Mouse (Mus musculus): Measurements from ENCODE around the gene Bcas1.

Gene Bcas1

DNA sequence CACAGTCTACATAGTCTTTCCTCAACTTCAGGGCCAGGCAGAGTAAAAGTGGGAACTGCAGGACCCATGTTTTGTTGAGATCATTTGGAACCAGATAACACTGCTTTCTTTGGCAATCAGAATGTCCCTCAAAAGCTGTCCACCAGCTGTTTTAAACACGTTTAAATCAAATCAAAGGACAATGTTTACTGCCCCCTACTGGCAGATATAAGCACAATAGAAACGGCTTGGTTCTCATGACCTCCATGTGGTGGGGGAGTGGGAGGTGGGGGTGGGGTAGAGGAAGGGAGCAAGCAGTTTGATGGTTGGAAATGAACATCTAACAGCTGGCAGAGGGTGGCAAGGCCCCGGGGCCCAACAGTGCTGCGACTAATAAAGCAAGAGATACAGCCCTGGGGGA is 5.7 kb downstream of the Bcas1 start:
- DNase-seq (ENCODE audit: low read depth in 2 of 2, low spot score in 2 of 2) = no peak

DNA sequence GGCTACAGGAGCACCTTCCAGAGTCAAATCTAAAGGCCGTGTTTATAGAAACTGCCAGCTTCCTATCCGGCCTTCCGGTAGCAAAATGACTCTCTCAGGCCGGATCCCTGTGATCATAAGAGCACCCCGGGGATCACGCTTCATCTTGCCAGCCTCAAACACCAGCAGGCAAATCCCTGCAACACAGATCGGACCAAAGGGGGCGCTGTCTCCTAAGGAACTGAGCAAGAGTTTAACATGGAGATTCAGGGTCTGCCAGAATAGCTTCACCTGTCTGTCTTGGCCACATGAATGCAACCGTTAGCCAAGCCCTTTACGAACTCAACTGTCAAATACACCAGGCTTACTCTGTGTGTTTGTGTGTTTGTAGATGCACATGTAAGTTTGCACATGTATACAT is 8.9 kb downstream of the Bcas1 start:
- DNase-seq (ENCODE audit: low read depth in 2 of 2, low spot score in 2 of 2) = no peak

DNA sequence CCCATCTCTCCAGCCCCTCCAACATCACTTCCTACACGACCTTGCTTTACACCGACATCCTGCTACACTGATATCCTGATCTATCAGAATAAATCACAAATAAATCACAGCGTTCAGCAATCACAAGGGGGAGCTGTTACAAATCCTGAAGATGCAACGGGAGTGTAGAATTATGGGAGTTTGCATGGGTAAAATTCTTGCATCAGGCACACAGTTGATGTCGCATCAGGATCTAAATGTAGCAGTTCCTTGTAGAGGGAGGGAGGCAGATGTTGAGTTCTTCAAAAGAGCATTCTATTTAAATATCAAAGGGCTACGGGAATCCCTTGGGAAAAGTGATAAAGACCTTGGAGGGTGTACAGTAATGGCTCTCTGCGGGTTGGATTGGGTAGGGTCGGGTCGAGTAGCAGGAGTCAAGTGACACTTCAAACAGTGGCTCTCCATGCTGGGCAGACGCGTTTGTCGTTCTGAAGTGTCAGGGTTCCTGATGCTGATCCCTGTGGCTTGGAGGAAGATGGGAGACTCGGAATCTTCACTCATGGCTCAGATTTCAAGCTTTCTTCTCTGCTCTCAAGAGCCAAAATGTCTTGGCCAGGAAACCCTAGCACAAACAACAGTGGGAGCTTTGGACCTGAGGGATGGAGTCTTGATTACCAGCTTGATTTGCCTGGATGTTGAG is 16.0 kb downstream of the Bcas1 start:
- DNase-seq (ENCODE audit: low read depth in 2 of 2, low spot score in 2 of 2) = no peak

DNA sequence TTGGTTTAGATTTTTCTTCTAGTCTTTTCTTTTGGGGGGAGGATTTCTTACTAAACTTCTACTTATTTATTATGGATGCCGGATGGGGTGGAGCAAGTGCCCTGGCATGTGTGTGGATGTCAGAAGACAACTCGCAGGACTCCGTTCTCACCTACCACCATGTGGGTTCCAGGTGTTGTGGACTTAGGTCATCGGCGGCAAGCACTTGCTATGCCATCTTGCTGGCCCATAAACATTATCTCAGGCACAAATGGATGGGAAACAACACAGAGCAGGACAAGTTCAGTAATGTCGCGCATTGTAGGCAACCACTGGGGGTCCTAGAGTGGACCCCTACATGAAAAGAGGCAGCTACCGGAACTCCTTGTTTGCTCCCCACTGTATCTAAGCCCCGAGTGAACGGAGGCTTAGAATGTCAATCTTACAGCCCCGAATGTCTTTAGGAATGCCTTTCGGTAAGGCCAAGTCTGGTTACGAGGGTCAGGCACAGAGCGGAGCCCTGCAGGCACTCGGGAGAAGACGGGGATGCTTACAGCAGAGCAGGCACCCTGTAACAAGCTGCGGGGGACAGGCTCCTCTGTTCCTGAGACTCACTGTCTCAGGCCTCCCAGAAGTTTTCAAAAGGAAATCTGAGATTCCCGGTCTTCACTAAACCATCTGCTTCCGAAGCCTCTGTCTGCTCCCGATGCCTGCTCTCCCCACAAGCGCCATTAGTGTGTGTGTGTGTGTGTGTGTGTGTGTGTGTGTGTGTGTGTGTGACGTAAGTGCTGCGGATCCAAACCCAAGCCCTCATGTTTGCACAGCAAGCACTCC is 16.8 kb downstream of the Bcas1 start:
- DNase-seq (ENCODE audit: low read depth in 2 of 2, low spot score in 2 of 2) = no peak

DNA sequence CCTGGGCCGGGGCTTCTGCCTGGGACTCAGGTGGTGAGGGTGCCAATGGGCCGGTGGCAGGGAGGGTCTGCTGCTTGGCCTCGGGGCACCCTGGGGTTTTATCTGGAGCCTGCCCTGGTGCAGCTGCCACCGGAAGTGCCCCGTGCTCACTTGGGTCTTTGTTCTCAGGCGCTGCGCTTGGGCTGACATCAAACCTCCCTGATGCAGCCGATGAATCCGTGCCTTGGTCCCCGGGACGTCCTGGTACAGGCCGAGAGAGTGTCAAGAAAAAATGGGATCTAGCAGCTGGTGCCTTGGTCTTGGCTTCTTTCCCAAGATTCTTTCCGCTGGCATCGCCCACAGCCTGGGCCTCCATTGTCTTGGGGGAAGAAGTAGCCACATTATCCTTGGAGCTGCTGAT is 21.2 kb downstream of the Bcas1 start:
- DNase-seq (ENCODE audit: low read depth in 2 of 2, low spot score in 2 of 2) = no peak

DNA sequence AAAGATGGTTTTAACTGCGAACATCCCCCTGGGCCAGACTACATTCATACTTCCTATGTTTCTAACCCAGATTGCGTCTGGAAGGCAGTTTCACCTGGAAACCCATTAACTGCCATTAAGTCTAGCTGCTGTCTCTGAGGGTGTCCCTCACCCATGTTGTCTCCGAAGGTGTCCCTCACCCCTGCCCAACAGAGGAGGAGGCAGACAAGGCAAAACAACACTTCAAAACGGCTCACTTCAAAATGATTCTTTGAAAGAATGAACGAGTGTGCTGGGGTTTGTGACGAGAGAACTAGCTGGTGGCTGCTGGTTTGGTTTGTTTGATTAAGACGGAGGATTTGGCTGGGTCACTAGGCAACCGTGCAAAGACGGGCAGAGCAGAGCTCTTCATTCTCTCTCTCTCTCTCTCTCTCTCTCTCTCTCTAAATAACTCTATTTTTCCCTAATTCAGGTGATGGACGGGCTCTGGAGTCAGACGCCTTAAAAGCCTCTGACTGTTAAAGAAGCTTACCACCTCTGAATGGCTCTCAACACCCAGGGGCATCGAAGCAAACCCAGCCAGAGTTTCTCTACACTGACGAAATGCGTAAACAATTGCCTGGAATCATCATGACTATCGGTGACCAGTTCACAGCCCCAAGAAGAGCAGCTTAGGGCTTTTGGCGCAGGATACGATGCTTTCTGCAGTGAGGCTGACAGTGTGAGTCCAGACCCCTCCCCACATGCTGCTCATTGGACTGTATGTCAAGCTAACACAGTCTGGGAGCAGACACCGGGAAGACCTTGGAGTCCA is 22.7 kb downstream of the Bcas1 start:
- DNase-seq (ENCODE audit: low read depth in 2 of 2, low spot score in 2 of 2) = no peak

DNA sequence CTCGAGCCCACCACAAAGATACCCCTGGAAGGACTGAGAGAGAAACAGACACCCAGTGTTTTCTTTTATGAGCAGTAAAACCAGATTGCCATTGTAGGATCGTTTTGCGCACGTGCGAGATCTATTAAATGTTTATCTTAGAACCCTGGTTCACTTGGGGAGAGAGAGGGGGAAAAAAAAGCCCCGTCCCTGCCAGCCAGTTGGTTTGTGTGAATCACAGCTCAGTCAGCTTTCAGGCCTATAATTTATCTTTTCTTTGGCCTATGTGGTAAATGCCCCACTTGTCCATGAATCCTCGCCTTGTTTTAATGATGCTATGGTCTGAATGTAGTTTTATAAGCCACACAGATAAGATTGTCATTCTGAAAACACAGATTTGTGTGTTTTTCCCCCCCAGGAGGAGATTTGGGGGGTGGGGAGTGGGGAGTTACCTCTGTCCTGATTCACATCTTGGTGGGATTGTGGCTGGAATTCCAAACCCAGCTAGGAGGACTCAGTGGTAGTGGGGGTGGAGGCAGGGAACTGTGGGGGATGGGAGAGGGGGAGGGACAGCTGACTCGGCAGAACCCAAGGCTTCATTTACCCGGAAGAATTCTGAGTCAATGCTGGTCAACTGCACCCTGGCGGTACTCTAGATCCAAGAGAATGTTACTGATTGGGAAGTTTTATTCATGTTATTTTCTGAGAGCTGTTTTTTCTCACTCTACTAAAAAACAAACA is 23.8 kb downstream of the Bcas1 start:
- DNase-seq (ENCODE audit: low read depth in 2 of 2, low spot score in 2 of 2) = no peak

DNA sequence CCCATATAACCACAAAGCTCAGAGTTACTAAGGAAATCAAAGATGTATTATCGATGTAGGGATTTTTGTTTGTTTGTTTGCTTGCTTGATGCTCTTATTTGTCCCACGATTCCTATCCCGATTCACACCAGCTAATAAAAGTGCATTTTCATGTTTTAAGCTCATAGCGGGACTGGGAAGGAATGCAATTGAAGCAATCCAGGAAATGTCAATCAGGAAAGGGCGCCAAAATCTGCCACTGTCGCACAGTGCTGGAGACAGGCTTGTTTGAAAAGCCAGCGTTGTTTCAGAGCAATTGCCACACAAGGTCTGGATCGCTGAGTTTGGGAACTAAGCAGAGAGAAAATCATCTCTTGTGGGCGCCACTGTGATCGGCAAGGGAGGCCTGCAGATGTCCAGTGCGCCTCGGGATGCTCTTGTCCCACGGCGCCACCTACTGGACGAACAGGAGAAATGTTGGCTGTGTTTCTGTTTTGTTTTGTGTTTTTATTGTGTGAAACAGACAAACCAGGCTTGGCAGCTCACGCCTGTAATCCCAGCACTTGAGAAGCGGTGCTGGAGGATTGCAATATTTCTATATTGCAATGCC is 26.3 kb downstream of the Bcas1 start:
- peak; percentile 32 to 46 for DNase-seq (ENCODE audit: low read depth in 2 of 2, low spot score in 2 of 2)

DNA sequence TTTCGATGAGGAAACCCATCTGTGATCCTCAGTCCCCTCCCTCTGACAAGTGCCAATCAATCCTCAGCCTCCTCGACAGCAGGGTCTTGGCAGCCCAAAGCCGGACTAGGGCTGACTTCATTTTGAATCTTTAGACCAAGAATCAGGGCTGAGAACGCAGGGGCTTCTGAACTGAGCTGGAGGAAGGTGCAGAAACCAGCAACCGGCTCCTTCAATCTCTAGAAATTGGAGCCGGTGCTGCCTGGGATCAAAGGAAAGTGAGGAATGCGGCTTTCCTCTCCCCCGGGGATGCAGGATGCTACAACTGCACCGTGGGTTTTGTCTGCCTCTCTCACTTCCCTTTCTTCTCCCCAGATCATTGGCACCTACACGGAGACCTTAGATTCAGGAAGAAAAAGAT is 27.0 kb downstream of the Bcas1 start:
- no peak for DNase-seq (ENCODE audit: low read depth in 2 of 2, low spot score in 2 of 2)

DNA sequence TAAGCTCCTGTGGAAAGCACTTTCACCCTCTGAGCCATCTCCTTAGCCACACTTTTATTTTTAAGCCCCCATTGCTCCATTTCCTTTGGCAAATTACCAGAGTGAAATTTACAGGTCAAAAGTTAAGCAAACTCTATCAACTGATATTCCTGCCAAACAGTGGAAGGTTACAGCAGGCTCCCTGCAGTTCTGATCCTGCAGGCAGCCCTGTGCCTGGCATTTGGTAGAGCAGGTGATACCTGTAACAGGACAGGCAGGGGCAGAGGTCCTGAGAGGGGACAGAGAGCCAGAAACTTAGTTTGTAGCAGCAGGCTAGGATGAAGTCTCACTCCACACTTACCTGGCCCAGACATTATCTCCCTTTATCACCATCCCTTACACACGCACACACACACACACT is 35.7 kb downstream of the Bcas1 start:
- DNase-seq (ENCODE audit: low read depth in 2 of 2, low spot score in 2 of 2) = no peak

DNA sequence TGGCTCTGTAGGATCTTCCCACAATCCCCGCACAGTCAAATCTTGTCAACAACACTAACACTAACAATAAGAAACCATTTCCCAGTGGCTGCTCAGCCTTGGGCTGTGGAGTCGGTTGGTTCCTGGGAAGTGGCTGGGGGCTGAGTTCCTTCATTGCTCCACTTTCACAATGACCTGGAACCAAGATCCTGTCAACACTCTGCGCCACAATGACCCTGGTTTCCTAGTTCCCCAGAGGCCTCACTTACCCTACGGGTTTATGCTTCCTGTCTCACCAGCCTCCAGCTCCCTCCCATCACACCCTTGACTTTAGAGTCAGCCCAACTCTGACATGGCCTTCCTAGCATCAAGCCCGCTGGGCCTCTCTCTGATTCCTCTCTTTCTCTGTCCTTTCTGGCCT is 39.3 kb downstream of the Bcas1 start:
- DNase-seq (ENCODE audit: low read depth in 2 of 2, low spot score in 2 of 2) = no peak

DNA sequence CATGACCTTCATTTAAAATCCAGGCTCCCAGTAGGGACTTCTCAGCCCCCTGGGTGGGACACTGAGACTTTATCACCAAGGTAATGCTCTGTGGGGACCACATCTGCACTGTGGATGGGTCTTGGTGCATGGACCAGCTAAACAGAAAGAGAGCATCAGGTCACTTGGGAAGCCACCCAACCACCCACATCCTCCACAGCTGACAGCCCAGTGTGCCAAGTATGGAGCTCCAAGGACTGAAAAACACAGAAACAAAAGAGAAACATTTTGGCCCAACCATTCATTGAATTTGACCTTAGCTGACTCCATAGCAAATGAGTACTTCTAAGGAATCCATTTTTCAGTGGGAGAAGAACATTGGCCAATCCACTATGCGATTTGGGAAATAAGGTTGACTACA is 42.1 kb downstream of the Bcas1 start:
- no peak for DNase-seq (ENCODE audit: low read depth in 2 of 2, low spot score in 2 of 2)

DNA sequence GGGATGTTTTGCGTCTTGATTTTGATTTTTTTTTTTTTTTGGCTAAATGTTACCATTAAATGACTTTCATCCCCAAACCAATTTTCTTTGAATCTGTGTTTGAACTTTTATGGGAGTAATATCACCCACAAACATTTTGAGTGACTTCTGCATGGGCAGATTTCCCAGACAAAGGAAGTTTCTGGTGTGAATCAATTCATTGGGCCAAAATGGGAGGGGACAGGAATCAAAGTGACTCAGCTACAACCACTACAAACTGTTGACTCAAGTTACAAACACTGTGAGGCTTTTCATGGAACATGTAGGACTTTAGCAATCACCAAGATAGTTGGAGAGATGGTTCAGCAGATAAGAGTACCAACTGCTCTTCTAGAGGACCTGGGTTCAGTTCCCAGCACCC is 42.9 kb downstream of the Bcas1 start:
- no peak for DNase-seq (ENCODE audit: low read depth in 2 of 2, low spot score in 2 of 2)

DNA sequence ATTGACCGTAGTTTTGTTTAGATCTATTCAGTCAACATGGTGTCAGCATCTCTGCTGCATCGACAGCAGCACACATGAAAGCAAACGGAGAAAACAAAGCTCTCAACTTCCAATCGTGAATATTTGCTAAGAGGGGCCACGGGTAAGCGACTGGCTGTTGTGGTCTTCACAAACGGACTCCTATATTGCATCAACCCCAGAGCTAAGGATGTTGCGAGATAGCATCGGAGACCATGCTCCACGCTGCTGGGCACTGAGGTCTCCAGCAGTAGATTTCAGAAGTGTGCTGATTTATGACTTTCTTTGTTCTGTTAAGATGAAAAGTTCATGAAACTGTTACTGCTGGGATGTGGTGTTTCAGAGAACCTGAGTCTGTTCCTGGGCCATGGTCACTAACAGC is 54.3 kb downstream of the Bcas1 start:
- no peak for DNase-seq (ENCODE audit: low read depth in 2 of 2, low spot score in 2 of 2)

DNA sequence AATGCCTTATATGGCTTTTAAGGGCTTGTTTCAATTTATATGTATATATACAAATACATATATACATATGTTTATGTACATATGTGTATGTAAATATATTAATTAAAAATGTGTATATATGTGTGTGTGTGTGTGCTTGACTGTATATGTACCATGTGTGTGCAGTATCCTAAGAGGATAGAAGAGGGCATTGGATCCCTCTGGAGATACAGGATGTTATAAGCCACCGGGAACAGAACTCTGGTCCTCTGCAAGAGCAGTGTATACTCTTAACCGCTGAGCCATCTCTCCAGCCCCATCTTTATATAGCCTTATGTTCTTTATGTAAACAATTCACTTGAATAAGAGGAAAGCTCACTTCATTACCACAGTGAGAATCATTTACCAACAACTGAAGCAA is 62.0 kb downstream of the Bcas1 start:
- DNase-seq (ENCODE audit: low read depth in 2 of 2, low spot score in 2 of 2) = no peak

DNA sequence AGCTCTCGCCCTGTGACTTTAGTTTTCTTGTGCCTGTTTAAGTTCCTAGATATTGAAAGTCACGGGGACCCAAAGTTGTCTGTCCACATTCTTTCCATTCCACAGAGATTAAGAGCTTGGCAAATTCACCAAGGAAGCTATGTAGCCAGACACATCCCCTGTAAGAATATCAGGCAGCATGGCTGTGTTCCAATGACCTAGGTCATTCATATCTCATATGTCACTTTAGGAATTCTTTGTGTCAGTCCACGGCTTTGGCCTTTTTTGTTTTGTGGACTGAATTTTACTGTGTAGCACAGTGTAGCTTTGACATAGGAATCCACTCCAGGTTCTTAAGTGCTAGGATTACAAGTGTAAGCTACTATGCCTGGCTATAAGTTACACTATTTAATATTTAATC is 62.4 kb downstream of the Bcas1 start:
- DNase-seq (ENCODE audit: low read depth in 2 of 2, low spot score in 2 of 2) = no peak

DNA sequence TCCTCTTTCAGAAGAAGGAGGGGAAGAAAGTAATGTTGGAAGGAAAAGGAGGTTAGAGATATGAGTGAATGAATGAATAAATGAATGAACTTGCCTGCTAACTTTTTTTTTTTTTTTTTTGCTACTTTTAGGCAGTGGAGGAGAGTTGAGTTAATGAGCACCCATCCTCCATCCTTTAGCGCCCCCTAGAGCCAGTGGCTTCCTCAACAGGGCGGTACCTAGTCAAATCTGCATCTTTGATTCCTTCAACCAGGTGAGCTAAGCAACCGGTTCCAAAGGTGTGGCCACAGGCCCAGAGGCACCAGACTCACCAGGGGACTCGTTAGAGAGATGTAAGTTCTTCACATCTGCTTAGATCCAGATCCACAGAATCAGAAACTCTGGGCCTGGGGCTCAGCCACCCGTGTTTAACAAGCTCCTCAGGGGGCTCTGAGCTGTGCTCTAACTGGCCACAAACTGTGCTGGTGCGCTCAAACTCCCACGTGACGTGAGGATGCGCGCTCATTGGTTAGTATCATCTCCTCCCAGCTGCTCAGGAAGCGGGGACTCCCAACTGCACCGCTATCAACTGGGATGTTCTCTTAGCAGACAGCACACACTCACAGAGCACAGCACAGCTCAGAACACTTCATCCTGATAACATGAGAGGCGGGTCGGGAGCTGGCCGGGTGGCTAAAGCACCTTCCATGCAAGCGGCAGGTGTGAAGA is 70.8 kb downstream of the Bcas1 start:
- no peak for DNase-seq (ENCODE audit: low read depth in 2 of 2, low spot score in 2 of 2)

DNA sequence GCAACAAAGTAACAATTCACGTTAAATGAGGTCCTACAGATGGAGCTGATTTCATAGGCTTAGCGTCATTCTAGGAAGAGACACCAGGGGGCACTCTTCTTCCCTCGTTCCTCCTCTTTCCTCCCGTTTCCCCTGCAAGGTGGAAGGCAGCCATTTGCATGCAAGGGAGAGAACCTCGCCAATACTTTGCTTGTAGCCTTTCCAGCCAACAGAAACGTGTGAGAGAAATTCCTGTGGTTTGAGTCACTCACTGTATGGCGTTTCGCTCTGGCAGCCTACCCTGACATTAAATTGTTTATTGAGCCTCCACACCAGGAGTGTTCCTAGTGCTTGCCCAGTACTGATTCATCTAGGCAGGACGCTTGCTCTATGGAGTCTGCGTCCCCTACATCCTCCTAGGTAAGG is 72.7 kb downstream of the Bcas1 start:
- peak; percentile 23 to 40 for DNase-seq (ENCODE audit: low read depth in 2 of 2, low spot score in 2 of 2)

DNA sequence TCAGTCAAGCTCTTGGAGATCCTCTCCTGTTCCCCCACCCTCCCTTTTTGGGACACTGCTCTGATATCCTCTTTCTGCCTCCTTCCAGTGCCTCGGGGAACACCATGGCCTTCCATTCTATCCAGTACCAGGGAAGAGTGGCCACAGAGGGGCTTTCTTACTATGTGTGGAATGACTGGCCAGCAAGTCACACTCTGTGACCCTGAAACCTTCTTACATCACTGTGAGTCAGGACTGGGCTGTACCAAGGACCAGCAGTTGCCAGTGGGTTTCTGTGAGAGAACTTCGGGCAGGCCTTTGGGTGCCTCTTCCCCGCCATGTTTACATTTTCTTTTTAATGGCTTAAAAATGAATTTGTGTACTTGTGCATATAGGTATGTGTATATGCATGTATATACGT is 75.4 kb downstream of the Bcas1 start:
- DNase-seq (ENCODE audit: low read depth in 2 of 2, low spot score in 2 of 2) = no peak

DNA sequence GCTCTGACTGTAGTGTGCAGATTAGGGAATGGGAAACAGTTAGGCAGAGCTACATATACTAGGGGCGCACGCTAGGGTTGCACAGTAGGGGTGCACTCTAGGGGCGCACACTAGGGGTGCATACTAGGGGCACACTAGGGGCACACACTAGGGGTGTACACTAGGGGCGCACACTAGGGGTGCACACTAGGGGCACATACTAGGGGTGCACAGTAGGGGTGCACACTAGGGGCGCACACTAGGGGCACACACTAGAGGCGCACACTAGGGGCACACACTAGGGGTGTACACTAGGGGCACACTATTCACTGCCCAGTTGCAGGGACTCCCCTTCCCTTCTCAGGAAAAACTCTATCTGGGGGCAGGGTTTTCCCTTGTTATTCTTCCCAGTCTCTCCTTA is 75.8 kb downstream of the Bcas1 start:
- no peak for DNase-seq (ENCODE audit: low read depth in 2 of 2, low spot score in 2 of 2)
